Mouse (Mus musculus) liver, embryonic 15.5 days (tissue): ENCODE measurements around the gene Dab2. TPM values are rescaled to one million over a fixed set of nuclear protein-coding genes. Genes with fewer than 3 reads are reported as not detected.

Source experiments
- ATAC-seq: fragments of 200-750 bp; cut with Nextera tagmentation; 2 replicates; pipeline ENCODE4 v1.8.0; 2017; ENCODE audit warnings: moderate number of reproducible peaks, mild to moderate bottlenecking, moderate library complexity; ENCODE audit not compliant: insufficient read depth
- H3K27ac ChIP-seq: fragments of 300-500 bp; sonication (generic); replicated peaks from 2 replicates; pipeline ENCODE4 v1.5.1; 2015; ENCODE audit warnings: mild to moderate bottlenecking, inconsistent platforms
- H3K27me3 ChIP-seq: fragments of 300-500 bp; sonication (generic); 2 replicates; pipeline ENCODE4 v1.6.1; 2015; ENCODE audit warnings: mild to moderate bottlenecking, inconsistent platforms
- H3K36me3 ChIP-seq: fragments of 300-500 bp; sonication (generic); replicated peaks from 2 replicates; pipeline ENCODE4 v1.6.1; 2015; ENCODE audit warnings: moderate library complexity, mild to moderate bottlenecking, inconsistent platforms
- H3K4me1 ChIP-seq: fragments of 300-500 bp; sonication (generic); replicated peaks from 2 replicates; pipeline ENCODE4 v1.6.1; 2015; ENCODE audit warnings: inconsistent platforms
- H3K4me2 ChIP-seq: fragments of 300-500 bp; sonication (generic); 2 replicates; pipeline ENCODE4 v1.6.1; 2015; ENCODE audit warnings: moderate library complexity, mild to moderate bottlenecking, inconsistent platforms
- H3K4me3 ChIP-seq: fragments of 300-500 bp; sonication (generic); replicated peaks from 2 replicates; pipeline ENCODE4 v1.5.1; 2015; ENCODE audit warnings: mild to moderate bottlenecking, inconsistent platforms
- H3K9ac ChIP-seq: fragments of 300-500 bp; sonication (generic); 2 replicates; pipeline ENCODE4 v1.6.1; 2015; ENCODE audit warnings: moderate library complexity, mild to moderate bottlenecking, inconsistent platforms
- H3K9me3 ChIP-seq: fragments of 300-500 bp; sonication (generic); replicated peaks from 2 replicates; pipeline ENCODE4 v1.6.1; 2016; ENCODE audit warnings: inconsistent platforms
- WGBS: fragments of 180-500 bp; shearing (Covaris S2); methylation state at CpG from one replicate; pipeline ENCODE4 v1.1.7; 2015; ENCODE audit warnings: mixed read lengths; ENCODE audit not compliant: insufficient replicate concordance; 5-methylcytosine and 5-hydroxymethylcytosine counted together
- polyA plus RNA-seq: library from polyadenylated mRNA; unstranded; fragments of >200 nt; fragmentation: Nextera tagmentation; extraction: Ambion mirVana; gene quantifications from 2 replicates; pipeline ENCODE4 v1.2.1, GENCODE M21; 2015

The Dab2 gene
- polyA plus RNA-seq, 1 experiment from 2014 or later: 7.9 TPM

DNA sequence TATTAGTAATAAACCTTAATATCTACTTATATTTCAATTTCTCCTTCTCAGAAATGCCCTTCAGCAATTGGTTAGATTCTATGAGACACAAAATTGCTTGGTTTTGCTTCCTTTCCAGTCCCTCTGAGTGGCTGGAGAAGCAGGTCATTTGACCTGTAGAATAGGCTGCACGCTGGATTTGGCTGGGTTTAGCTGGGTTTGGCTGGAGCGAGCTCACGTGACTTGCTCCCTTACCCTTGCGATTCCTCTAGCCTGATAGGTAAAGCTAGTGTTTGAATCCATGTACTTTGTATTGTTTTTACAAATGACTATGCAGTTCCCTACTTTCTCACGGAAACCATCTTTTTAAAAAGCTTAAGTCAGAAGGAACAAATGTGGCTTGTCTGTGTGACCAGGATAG lies 76.4 kb downstream of the Dab2 start:
- WGBS: 67% methylated on average over 5 of the region's 5 CpGs
- H3K36me3 ChIP-seq: no peaks in the 10 kb centered on the region
- no peaks in the 10 kb centered on the region for H3K4me1 ChIP-seq
- no peak overlapping the region for H3K4me3 ChIP-seq
- H3K27me3 ChIP-seq: no peaks in the 10 kb centered on the region
- no peak overlapping the region for H3K4me2 ChIP-seq
- no peak for ATAC-seq
- no peak overlapping the region for H3K9ac ChIP-seq
- no peak overlapping the region for H3K27ac ChIP-seq
- H3K9me3 ChIP-seq: no peaks in the 10 kb centered on the region

DNA sequence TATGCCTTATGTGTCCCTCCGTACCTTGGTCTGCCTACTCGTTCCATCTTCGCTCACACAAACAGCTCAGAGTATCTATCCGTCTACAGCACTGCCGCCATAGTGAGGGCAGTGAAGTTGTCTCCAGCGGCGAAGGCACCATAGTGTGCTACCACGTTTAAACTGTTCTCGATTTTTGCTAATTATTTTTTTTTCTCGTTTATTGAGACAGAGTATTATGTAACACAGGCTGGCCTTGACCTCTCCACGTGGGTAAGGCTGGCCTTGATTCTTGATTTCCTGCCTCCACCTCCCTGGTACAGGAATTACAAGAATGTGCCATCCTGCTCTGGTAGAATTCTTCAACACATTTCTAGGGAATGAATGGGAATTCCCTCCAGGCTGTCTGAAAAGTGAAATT lies 77.2 kb downstream of the Dab2 start:
- ATAC-seq: no peak
- Histone ChIP-seq H3K9ac (no peak overlapping the region), H3K9me3 (no peaks in the 10 kb centered on the region), H3K4me2 (no peak overlapping the region), H3K4me3 (no peak overlapping the region), H3K36me3 (no peaks in the 10 kb centered on the region), H3K27ac (no peak overlapping the region), H3K4me1 (no peaks in the 10 kb centered on the region), H3K27me3 (no peaks in the 10 kb centered on the region)
- 63% methylated on average over 11 of the region's 11 CpGs for WGBS

DNA sequence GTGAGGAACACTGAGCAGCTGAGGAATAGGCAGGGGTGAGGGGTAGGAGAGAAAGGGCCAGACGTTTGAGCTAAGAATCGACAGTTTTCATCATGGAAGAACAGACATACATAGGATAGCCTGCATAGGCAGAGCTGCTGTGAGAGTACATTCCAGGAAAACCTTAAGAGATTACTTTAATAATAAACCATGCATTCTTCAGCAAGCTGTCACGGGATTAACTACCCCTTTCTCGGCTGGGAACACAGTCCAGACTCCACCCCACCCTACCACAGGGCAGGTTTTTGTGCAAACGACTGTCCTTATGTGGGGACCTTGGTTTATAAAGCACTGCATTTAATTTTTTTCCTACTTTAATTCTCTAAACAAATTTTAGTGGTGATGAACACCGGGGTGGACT lies 84.4 kb downstream of the Dab2 start:
- ATAC-seq: no peak

DNA sequence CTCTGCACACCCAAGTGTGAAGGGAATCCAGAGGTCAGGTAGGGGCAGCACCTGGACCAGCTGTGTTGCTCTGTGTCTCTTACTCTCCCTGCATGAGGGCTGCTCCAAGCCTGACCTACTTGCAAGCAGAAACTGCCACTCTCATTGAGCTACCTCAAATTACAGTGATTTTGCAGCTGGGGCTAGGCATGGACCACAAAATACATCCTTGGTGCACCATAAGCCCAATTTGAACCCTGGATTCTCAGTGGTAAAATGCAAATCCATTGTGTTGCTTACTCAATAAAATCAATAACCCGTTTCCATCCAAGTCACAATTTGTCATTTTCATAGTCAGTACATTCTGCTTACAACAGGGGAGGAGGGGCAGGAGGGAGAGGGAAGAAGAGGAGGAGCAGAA lies 85.7 kb downstream of the Dab2 start:
- no peaks in the 10 kb centered on the region for H3K9me3 ChIP-seq
- peaks cover 37% of the 10 kb centered on the region for H3K27me3 ChIP-seq
- ATAC-seq: no peak
- H3K9ac ChIP-seq: no peak overlapping the region
- no peaks in the 10 kb centered on the region for H3K4me1 ChIP-seq
- no peak overlapping the region for H3K4me2 ChIP-seq
- no peaks in the 10 kb centered on the region for H3K36me3 ChIP-seq
- H3K27ac ChIP-seq: no peak overlapping the region
- 37% methylated on average over 1 of the region's 1 CpGs for WGBS
- no peak overlapping the region for H3K4me3 ChIP-seq

More for the DNA sequence above, 84.4 kb downstream of the Dab2 start:
- Histone ChIP-seq H3K9me3 (no peaks in the 10 kb centered on the region), H3K4me1 (no peaks in the 10 kb centered on the region), H3K9ac (no peak overlapping the region), H3K27me3 (peaks cover 37% of the 10 kb centered on the region), H3K27ac (no peak overlapping the region), H3K36me3 (no peaks in the 10 kb centered on the region), H3K4me2 (no peak overlapping the region), H3K4me3 (no peak overlapping the region)
- 32% methylated on average over 6 of the region's 6 CpGs for WGBS

DNA sequence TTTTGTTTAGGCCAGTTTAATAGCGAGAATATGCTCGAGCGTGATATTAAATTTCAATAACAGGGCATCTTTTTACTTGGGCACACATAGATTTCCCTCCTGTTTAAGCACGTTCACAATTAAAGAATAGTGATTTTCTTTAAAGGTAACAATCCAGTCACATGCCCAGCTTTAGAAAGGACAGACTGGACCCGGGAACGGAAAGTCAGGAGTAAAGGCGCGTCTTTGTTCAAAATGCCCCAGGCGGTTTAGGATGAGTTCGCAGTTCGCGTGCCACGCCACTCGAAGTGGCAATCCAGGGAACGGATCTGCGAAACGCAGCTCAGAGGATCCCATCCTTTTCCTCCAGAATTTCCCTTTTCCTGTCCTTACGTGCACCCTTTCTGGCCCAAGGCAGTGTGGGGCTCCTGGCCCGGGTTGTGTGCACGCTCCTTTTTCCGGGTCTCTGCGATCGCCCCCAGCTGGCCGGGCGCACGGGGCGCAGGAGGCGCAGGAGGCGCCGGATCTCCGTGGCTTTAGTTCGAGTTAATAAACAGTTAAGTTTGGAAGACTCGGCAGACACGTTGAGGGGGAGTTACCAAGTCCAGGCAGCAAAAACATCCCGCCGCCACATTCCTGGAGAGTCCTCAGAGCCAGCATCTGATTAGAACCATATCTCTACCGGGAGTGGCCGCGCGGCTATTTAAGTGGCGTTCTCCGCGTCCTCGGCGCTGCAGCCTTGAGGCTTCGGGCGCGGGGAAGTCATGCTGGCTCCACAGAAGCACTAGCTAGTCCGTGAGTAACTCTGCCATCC lies 86.8 kb downstream of the Dab2 start:
- Histone ChIP-seq H3K9me3 (no peaks in the 10 kb centered on the region), H3K4me1 (no peaks in the 10 kb centered on the region), H3K4me2 (peak overlapping the region; percentile 56), H3K27ac (no peak overlapping the region), H3K4me3 (peak overlapping the region; percentile 42), H3K36me3 (no peaks in the 10 kb centered on the region), H3K9ac (no peak overlapping the region), H3K27me3 (peaks cover 37% of the 10 kb centered on the region)
- 2% methylated on average over 49 of the region's 49 CpGs for WGBS
- ATAC-seq: peak; percentile 82

DNA sequence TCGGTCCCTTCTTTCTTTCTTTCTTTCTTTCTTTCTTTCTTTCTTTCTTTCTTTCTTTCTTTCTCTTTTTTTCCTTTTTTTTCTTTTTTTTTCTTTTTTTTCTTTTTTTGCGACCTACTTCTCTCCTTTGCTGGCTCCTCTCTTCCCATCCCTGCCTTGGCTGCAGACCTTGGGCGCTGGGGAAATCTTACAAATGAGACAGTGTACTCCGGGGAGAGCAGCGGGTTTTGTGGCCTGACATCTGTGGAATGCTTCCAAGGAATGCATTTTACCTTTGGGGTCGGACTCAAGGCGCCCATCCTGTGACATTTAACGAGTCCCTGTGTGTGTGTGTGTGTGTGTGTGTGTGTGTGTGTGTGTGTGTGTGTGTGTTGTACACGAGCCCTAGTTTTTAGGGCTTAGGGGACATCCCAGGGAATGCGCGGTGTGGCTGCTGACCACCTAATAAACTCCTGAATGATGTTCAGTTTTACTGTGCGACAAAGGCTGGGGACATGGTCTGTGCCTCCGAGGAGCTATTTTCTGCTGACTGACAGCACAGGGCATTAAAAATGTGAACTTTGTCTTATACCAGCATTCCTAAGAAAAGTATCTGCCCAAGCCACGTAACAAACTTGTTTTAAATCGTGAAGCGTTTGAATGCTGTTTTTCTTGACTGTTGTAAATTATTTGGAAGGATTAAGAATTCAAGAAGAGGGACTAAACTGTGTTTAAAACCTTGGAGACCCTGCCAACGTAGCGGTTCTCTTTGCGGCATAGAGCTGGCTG lies 87.6 kb downstream of the Dab2 start:
- Histone ChIP-seq H3K27me3 (peaks cover 37% of the 10 kb centered on the region), H3K9ac (no peak overlapping the region), H3K4me1 (no peaks in the 10 kb centered on the region), H3K4me3 (peak overlapping the region; percentile 42), H3K9me3 (no peaks in the 10 kb centered on the region), H3K27ac (no peak overlapping the region), H3K4me2 (peak overlapping the region; percentile 56), H3K36me3 (no peaks in the 10 kb centered on the region)
- no peak for ATAC-seq
- 19% methylated on average over 19 of the region's 19 CpGs for WGBS

DNA sequence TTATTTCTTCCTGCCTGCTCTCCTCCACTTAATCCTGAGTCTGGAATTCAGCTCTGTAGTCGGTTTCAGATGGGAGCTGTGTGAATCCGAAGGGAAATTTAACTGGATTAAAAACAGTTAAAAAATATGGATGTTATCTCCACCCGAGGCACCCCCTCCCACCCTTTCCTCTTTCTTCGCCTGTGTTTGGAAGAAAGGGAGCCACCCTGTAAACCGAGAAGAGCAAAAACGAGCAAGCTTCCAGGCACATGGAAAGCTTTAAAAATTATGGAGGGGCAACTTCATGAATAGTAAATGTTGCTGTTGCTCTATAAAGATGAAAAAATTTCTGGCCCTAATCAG lies 88.1 kb downstream of the Dab2 start:
- 22% methylated on average over 6 of the region's 6 CpGs for WGBS
- H3K4me1 ChIP-seq: no peaks in the 10 kb centered on the region
- no peaks in the 10 kb centered on the region for H3K9me3 ChIP-seq
- H3K9ac ChIP-seq: no peak overlapping the region
- peak overlapping the region; percentile 42 for H3K4me3 ChIP-seq
- 0 out of 2 replicates have a peak overlapping the region, but pooled peaks have one; percentile 23 for H3K4me2 ChIP-seq
- ATAC-seq: no peak
- no peak overlapping the region for H3K27ac ChIP-seq
- no peaks in the 10 kb centered on the region for H3K36me3 ChIP-seq
- H3K27me3 ChIP-seq: peaks cover 37% of the 10 kb centered on the region

DNA sequence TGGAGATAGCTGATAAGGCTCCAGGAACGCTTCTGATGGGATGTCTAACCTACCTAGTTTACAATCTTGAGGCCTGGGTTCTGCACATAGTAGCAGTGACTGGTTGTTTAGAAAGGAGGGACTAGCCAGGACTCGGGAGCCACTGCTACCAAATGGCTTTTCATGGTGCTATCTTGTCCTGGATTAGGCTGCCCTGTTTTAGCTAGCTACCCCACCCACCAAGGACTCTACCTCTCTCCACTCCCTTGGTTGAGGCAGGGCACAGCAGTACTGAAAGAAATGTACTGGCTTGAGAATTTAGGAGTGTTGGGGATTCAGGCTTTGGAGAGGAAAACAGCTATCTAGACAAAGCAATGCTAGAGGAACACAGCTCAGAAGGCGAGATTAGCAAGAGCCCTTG lies 88.6 kb downstream of the Dab2 start:
- Histone ChIP-seq H3K4me1 (no peaks in the 10 kb centered on the region), H3K27ac (no peak overlapping the region), H3K4me3 (peak overlapping the region; percentile 42), H3K36me3 (no peaks in the 10 kb centered on the region), H3K9me3 (no peaks in the 10 kb centered on the region), H3K27me3 (peaks cover 37% of the 10 kb centered on the region), H3K4me2 (peak overlapping the region; percentile 23), H3K9ac (no peak overlapping the region)
- WGBS: 29% methylated on average over 3 of the region's 3 CpGs
- ATAC-seq: no peak

DNA sequence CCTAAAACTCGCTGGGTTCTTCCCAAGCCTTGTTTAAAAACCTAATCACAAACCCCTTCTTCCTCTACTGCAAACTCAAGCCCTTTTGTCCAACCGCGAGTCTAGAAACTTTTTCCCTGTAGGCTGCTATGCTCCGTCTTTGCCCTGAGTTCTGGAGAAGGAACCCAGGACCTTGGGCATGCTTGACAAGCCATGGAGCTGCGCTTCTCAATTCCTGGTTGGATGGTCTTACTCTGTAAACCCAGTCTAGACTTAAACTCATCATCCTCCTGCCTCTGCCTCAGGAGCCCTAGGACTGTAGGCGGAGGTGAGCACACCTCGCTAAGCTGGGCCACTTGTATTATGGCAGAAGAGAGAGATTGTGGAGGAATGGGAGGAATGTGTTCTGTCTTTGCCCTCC lies 89.0 kb downstream of the Dab2 start:
- 70% methylated on average over 7 of the region's 7 CpGs for WGBS
- peak overlapping the region; percentile 42; the same call in 1 of the 2 replicates for H3K4me3 ChIP-seq
- no peak overlapping the region for H3K27ac ChIP-seq
- no peak for ATAC-seq
- no peaks in the 10 kb centered on the region for H3K36me3 ChIP-seq
- no peaks in the 10 kb centered on the region for H3K4me1 ChIP-seq
- no peaks in the 10 kb centered on the region for H3K9me3 ChIP-seq
- no peak overlapping the region for H3K9ac ChIP-seq
- H3K27me3 ChIP-seq: peaks cover 37% of the 10 kb centered on the region
- H3K4me2 ChIP-seq: peak overlapping the region; percentile 23; the same call in 1 of the 2 replicates

DNA sequence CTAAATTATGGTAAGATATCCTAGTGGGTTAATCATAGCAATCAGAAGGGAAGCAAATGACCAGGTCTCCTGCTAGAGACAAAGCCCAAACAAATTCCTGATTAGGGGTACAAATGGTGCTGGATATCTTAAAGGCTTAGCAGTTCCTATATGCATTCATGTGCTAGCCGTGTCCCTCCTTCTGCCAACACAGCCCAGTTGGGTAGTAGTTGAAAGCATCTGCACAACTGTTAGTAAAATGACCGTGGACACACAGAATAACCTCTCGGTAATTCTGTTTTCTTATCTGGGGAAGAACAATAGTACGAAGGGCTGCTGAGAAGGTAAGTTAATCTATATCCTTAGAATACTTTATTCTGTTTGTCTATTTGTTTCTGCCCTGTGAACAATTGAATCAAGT lies 90.5 kb downstream of the Dab2 start:
- Histone ChIP-seq H3K4me1 (no peaks in the 10 kb centered on the region), H3K27ac (no peak overlapping the region), H3K9ac (no peak overlapping the region), H3K4me3 (no peak overlapping the region), H3K27me3 (peaks cover 37% of the 10 kb centered on the region), H3K9me3 (no peaks in the 10 kb centered on the region), H3K4me2 (no peak overlapping the region), H3K36me3 (no peaks in the 10 kb centered on the region)
- 51% methylated on average over 4 of the region's 4 CpGs for WGBS
- no peak for ATAC-seq

DNA sequence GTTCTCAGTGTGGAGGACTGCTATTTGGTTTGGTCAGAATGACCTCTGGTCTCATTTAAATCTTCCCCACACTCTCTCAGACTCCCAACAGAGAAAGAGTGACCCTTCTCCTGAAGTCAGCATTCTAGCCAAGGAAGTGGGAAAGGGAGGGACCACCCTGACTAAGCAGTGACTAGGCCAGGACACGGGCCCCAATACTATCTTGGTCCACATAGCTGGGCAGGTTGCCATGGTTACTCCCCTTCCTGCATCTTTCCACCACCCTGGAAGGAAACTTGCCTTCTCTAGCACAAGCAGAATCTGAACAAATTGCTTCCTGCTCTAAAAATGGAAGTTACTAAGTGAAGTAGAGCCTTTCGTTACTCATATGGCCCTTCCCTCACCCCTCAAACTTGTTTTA lies 91.1 kb downstream of the Dab2 start:
- Histone ChIP-seq H3K9ac (no peak overlapping the region), H3K27ac (no peak overlapping the region), H3K36me3 (no peaks in the 10 kb centered on the region), H3K4me1 (no peaks in the 10 kb centered on the region), H3K4me3 (no peak overlapping the region), H3K4me2 (no peak overlapping the region), H3K9me3 (no peaks in the 10 kb centered on the region), H3K27me3 (peaks cover 32% of the 10 kb centered on the region)
- 20% methylated on average over 2 of the region's 2 CpGs for WGBS
- no peak for ATAC-seq
